Mouse (Mus musculus): ENCODE data around the gene Col6a6. TPM values are rescaled to one million over a fixed set of nuclear protein-coding genes. Genes with fewer than 3 reads are reported as not detected.

The Col6a6 gene
- polyA plus RNA-seq, 1 experiment, result 0.23 TPM

DNA sequence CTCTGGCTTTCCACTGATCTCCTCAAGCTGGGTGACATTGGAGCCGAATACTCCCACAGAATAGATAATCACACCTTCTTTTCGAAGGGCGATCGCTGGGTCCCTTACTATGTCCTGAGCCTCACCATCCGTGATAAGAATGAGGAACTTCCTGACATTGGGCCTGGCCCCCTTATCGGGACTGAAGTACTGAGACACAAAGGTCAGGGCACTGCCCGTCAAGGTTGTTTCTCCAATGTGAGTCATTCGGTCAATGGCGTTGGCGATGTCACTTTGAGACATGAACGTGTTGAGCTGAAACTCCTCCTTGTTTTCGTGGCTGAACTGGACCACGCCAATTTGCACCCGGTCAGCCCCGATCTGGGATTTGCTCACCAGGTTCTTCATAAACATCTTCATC is 47.3 kb downstream of the Col6a6 start:
- Histone ChIP-seq H3K4me1 (ENCODE audit: control insufficient read depth, insufficient read depth, low read length) (no peaks in the 10 kb centered on the region), H3K4me3 (ENCODE audit: insufficient read depth, low read length) (no peak overlapping the region), H3K27ac (ENCODE audit: insufficient read depth, low read length) (no peak overlapping the region)
- TF ChIP-seq CTCF (IDR thresholded peaks at IDR 0.05; ENCODE audit: extremely low read depth, insufficient read depth, low read length) (no peak), POLR2A (IDR thresholded peaks at IDR 0.05; ENCODE audit: extremely low read depth, insufficient read depth, low read length) (no peak)

DNA sequence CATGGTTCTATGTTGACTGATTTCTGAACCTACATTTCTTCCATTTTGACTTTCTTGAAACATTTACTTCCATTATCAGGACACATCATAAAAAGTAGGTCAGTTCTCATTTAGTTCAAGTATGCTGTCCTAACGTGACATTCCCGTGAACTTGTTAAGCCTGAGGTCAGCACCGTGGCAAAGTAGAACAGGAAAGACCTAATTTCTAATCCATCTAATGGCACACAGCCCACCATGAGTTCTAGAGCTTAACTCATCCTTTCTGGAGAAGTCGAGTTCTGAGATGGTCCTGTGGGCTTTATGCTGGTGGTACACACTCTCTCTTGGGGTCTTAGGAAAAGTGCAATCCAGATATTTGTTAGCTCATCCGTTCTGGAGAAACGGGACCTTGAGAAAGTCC is 49.2 kb downstream of the Col6a6 start:
- Histone ChIP-seq H3K4me1 (ENCODE audit: control insufficient read depth, insufficient read depth, low read length) (no peaks in the 10 kb centered on the region), H3K27ac (ENCODE audit: insufficient read depth, low read length) (no peak overlapping the region), H3K4me3 (ENCODE audit: insufficient read depth, low read length) (no peak overlapping the region)
- TF ChIP-seq CTCF (IDR thresholded peaks at IDR 0.05; ENCODE audit: extremely low read depth, insufficient read depth, low read length) (no peak), POLR2A (IDR thresholded peaks at IDR 0.05; ENCODE audit: extremely low read depth, insufficient read depth, low read length) (no peak)

DNA sequence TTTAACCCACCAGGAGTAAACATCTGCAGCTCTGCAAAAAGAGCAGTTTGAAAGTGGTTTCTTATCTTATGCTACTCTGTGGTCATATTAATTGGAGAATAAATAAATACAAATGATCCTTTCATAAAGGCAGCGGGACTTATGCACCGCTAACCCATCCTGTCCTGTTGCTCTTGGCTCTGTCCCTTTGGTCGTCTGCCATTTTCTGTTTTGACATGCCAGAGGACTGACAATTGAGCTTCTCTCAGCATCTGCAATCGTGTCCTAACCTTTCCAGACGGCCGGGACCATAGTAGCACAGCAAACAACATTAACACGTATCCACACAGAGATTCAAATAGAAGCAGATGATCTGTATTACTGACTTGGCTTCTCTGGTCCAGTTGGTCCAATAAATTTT is 53.1 kb downstream of the Col6a6 start:
- TF ChIP-seq POLR2A (IDR thresholded peaks at IDR 0.05; ENCODE audit: extremely low read depth, insufficient read depth, low read length), result no peak
- TF ChIP-seq CTCF (IDR thresholded peaks at IDR 0.05; ENCODE audit: extremely low read depth, insufficient read depth, low read length), result no peak
- Histone ChIP-seq H3K27ac (ENCODE audit: insufficient read depth, low read length) (no peak overlapping the region), H3K4me1 (ENCODE audit: control insufficient read depth, insufficient read depth, low read length) (no peaks in the 10 kb centered on the region), H3K4me3 (ENCODE audit: insufficient read depth, low read length) (no peak overlapping the region)

DNA sequence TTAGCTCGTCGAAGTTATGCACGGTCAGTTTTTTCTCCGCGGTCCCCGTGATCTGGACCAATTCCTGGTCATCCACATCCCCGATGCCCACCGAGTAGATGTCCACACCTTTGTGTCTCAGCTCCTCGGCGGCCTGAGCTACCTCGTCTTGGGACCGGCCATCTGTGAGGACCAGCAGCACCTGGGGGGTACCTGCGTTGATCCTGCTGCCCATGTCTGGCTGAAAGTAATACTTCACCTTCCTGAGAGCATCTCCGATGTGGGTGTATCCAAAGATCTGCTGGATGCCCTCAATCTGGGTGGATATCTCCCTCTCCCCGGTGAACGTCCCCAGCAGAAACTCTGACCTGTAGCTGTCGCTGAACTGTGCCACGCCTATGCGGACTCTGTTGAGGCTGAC is 53.6 kb downstream of the Col6a6 start:
- H3K4me1 ChIP-seq (ENCODE audit: control insufficient read depth, insufficient read depth, low read length), result no peaks in the 10 kb centered on the region
- H3K4me3 ChIP-seq (ENCODE audit: insufficient read depth, low read length), result no peak overlapping the region
- TF ChIP-seq CTCF (IDR thresholded peaks at IDR 0.05; ENCODE audit: extremely low read depth, insufficient read depth, low read length), result no peak
- TF ChIP-seq POLR2A (IDR thresholded peaks at IDR 0.05; ENCODE audit: extremely low read depth, insufficient read depth, low read length), result no peak
- H3K27ac ChIP-seq (ENCODE audit: insufficient read depth, low read length), result no peak overlapping the region

DNA sequence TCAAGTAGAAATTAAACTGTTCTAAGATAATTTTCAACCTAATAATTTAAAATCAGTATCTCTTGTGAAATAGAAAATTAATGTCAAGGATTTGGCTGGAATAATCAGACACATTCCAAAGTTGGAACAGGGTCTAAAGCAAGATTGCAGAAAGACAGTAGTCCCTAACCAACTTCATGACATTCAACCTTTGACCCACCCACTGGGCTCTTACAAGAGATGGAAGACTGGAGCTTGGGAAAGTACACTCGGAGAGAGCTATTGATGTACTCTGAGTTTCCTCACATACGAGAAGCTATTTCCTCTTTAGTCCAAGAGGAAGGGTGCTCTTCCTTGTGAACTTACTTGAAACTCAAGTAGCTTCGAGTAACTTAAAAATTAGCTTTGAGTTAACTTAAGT is 56.6 kb downstream of the Col6a6 start:
- H3K27ac ChIP-seq (ENCODE audit: insufficient read depth, low read length), result no peak overlapping the region
- H3K4me3 ChIP-seq (ENCODE audit: insufficient read depth, low read length), result no peak overlapping the region
- H3K4me1 ChIP-seq (ENCODE audit: control insufficient read depth, insufficient read depth, low read length), result no peaks in the 10 kb centered on the region
- TF ChIP-seq CTCF (IDR thresholded peaks at IDR 0.05; ENCODE audit: extremely low read depth, insufficient read depth, low read length) (no peak), POLR2A (IDR thresholded peaks at IDR 0.05; ENCODE audit: extremely low read depth, insufficient read depth, low read length) (no peak)

DNA sequence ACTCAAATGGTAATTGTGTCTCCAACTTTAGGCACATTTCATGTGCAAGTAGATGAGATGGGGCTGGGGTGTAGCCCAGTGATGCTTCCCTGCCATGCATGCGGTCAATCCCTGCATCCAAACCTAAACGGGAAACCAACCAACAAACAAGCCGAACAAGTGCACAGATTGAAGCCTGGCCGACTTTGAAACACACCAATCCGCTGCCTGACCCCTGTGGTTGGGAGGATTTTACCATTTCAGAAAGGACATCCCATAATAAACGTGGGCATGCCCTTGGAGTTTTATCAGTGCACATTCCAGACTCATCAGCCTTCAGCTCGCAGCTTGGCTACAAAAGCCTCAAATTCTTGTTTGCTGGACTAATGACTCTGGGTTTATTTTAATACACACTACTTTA is 57.3 kb downstream of the Col6a6 start:
- Histone ChIP-seq H3K4me1 (ENCODE audit: control insufficient read depth, insufficient read depth, low read length) (no peaks in the 10 kb centered on the region), H3K27ac (ENCODE audit: insufficient read depth, low read length) (no peak overlapping the region), H3K4me3 (ENCODE audit: insufficient read depth, low read length) (no peak overlapping the region)
- TF ChIP-seq POLR2A (IDR thresholded peaks at IDR 0.05; ENCODE audit: extremely low read depth, insufficient read depth, low read length), result no peak
- no peak for TF ChIP-seq CTCF (IDR thresholded peaks at IDR 0.05; ENCODE audit: extremely low read depth, insufficient read depth, low read length)

DNA sequence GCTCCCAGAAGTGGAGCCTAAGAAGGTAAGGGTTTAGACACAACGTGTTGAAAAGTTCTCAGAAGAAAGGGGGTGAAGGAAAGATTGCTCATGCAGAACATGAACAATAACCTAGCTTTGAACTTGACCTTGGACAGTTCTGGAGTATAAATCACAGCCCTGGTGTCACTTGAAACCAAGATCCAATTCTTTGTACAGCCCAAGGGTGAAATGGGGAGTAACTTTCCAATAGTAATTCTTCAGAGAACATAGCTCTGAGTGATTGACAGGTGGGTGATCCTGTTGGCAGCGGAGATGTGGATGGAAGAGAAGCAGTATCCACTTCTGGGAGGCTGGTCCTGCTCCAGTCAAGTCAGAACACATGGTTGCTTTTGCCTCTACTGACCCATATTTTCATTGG is 62.1 kb downstream of the Col6a6 start:
- Histone ChIP-seq H3K4me3 (ENCODE audit: insufficient read depth, low read length) (no peak overlapping the region), H3K4me1 (ENCODE audit: control insufficient read depth, insufficient read depth, low read length) (peaks cover 2% of the 10 kb centered on the region; the same call in 1 of the 2 replicates), H3K27ac (ENCODE audit: insufficient read depth, low read length) (no peak overlapping the region)
- TF ChIP-seq CTCF (IDR thresholded peaks at IDR 0.05; ENCODE audit: extremely low read depth, insufficient read depth, low read length) (no peak), POLR2A (IDR thresholded peaks at IDR 0.05; ENCODE audit: extremely low read depth, insufficient read depth, low read length) (no peak)

DNA sequence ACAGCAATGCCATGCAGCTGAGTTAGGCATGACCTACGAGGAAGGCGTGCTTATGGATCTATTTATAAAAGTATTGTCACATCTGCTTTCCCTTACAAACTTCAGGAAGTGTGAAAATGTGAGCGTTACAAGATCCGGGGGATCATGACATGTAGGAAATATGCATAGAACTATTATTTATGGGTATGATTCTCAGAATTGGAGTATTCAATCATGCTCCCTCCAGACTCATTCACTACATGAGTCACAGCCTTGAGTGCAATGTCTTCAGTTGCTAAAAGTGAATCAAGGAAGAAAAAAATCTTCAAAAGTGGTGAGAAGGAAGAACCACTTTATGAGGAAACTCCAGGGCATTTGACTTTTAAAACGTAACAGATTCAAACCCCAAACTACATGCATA is 63.3 kb downstream of the Col6a6 start:
- H3K27ac ChIP-seq (ENCODE audit: insufficient read depth, low read length), result no peak overlapping the region
- TF ChIP-seq POLR2A (IDR thresholded peaks at IDR 0.05; ENCODE audit: extremely low read depth, insufficient read depth, low read length) (no peak), CTCF (IDR thresholded peaks at IDR 0.05; ENCODE audit: extremely low read depth, insufficient read depth, low read length) (no peak)
- H3K4me3 ChIP-seq (ENCODE audit: insufficient read depth, low read length), result no peak overlapping the region

DNA sequence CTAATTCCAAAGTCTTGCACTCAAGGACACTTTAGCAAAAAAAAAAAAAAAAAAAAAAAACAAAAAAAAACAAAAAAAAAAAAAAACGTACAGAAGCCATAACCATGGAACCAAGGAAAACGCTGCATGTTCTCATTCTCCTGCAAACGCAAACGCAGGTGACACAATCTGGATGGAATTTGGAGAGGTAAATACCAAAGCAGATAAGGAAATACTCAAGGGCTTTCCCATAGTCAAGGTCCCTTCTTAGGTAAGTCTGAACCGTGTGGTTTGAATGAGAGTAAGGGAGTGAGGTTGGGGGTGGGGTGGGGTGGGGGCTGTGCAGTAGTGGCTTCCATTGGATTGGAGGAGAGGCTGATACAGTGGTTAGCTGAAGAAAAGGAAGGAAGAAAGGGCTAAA is 63.8 kb downstream of the Col6a6 start:
- Histone ChIP-seq H3K4me1 (ENCODE audit: control insufficient read depth, insufficient read depth, low read length) (peaks cover 2% of the 10 kb centered on the region; the same call in 1 of the 2 replicates), H3K4me3 (ENCODE audit: insufficient read depth, low read length) (no peak overlapping the region), H3K27ac (ENCODE audit: insufficient read depth, low read length) (no peak overlapping the region)
- TF ChIP-seq POLR2A (IDR thresholded peaks at IDR 0.05; ENCODE audit: extremely low read depth, insufficient read depth, low read length) (no peak), CTCF (IDR thresholded peaks at IDR 0.05; ENCODE audit: extremely low read depth, insufficient read depth, low read length) (no peak)

More for the DNA sequence above, 63.3 kb downstream of the Col6a6 start:
- H3K4me1 ChIP-seq (ENCODE audit: control insufficient read depth, insufficient read depth, low read length), result peaks cover 2% of the 10 kb centered on the region; the same call in 1 of the 2 replicates

DNA sequence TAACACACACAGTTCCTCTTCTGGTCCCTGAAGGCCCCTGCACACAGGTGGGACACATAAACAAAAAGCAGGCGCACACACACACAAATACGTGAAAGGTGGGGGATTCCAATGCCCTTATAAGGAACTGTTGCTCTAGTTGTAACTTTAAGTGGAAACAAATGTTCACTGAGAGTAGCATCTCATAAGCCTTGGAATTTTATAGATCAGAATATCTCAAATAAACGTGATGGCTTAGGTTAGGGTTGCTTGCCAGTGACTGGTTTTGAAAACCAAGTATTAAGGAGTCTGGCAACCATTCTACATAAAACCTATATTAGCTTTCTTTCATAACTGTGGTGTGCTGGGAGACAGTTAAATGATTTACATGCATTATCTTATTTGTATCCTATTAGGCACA is 64.3 kb downstream of the Col6a6 start:
- Histone ChIP-seq H3K4me3 (ENCODE audit: insufficient read depth, low read length) (no peak overlapping the region), H3K27ac (ENCODE audit: insufficient read depth, low read length) (no peak overlapping the region), H3K4me1 (ENCODE audit: control insufficient read depth, insufficient read depth, low read length) (peaks cover 2% of the 10 kb centered on the region; the same call in 1 of the 2 replicates)
- no peak for TF ChIP-seq POLR2A (IDR thresholded peaks at IDR 0.05; ENCODE audit: extremely low read depth, insufficient read depth, low read length)
- no peak for TF ChIP-seq CTCF (IDR thresholded peaks at IDR 0.05; ENCODE audit: extremely low read depth, insufficient read depth, low read length)

Measured in cortical plate, adult 2 months (tissue).